Mouse (Mus musculus) CD8-positive naive resting alpha-beta T cell, adult 2 months (primary cell): ENCODE data around the gene Olfr57.
"Not testable (repeated sequence)": the region's sequence is repeated elsewhere in the genome, so short reads cannot be mapped to it uniquely, and the experiment has no call there.

Source experiments
- DNase-seq, 2 experiments: peaks; one replicate each; pipeline ENCODE4 v3.0.0; 2022; ENCODE audit warnings: low read depth in 2 of 2, low spot score in 2 of 2

Olfr57 gene

DNA sequence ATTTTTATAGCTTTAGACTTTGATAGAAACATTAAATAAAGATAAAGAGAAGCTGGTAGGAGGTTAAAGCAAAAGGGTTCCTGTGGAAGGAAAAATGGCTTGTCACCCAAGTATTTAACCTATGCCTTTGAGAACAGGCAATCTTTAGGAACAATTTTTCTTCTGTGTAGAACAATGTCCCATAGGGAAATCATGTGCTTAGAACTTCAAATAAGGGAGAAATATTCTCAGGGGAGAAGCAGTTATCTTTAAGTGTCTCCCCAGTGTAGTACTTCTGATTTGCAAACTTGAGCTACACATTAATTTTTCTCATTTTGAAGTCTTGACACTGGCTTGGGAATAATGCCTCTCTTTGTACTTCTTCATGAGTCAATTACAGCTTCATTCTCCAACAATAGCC lies at the start of gene Olfr57:
Gene Olfr57, plus strand, starts transcription at position 301 of the 400 bp plus-strand sequence.
- DNase-seq = no peak

DNA sequence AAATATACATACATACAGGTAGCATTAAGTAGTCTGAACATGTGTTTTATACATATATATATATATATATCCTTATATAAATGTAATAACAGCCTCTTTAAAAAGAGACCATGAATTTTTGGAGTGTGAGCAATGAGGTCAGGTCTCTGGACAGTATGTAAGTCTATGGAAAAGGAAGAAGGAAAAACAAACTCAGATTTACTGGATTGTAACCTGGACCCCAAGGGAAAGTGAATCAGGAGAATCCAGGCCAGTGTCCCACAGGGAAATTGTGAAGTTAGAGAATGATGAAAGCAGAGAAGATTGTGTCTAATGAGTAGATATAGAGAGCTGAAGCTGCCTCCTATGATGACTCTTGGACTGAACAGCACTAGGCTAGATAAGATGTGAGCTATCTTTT lies 47.8 kb upstream of the Olfr57 start, which contains the start of gene Olfr1352:
Gene Olfr1352, plus strand, starts transcription at position 301 of the 400 bp plus-strand sequence.
- DNase-seq = no peak

DNA sequence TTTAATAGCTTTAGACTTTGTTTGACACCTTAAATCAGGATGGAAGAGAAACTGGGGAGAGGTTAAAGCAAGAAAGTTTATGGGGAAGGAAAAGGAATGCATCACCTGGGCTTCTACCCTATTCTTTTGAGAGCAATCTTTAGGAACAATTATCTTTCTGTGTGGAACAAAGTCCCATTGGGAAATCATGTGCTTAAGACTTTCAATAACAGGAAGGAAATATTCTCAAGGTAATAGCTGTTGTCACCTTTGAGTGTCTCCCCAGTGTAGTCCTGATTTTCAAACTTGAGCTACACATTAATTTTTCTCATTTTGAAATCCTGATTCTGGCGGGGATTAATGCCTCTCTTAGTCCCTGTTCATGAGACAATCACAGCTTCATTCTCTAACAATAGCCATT lies 16.4 kb upstream of the Olfr57 start, which contains the start of gene Olfr1351:
Gene Olfr1351, plus strand, starts transcription at position 301 of the 400 bp plus-strand sequence.
- DNase-seq = no peak

DNA sequence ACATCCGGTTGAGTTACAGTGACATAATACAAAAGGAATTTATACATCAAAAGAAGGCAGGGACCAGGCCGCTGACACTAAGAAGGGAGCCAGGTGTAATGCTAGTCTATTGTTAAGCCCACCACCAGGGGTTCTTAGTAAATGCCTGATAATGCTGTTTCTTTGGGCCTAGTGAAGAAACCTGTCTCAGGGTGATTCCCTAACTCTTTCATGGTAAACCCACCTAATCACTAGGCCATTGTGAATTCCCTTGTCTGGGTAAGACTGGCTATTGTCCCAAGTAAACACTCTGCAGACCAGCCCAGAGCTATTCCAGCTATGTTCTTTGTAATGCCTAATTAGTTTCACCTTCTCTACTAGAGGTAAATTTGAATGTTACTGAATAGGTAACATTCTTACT lies 13.9 kb downstream of the Olfr57 start:
- not testable (repeated sequence) for DNase-seq

DNA sequence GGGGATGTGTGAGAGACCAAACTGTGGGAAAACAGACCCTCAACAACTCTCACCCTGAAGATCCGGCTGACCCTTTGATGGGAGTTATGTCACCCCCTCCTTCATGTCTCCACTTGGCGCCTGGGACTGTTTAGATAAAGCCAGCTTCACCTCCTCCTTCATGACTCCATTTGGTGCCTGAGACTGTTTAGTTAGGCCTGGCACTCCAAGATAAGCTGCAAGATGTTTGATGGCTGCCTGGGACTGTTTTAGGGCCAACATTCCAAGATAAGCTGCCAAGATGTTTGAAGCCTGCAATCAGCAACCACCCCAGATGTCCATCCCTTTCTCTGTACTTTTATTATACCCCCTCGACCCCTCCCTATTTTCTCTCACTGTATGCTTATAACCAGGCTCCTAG lies 28.8 kb downstream of the Olfr57 start:
- not testable (repeated sequence) for DNase-seq
